Mouse (Mus musculus): ENCODE results near the gene Mup17.
"Not testable (repeated sequence)": the region's sequence is repeated elsewhere in the genome, so short reads cannot be mapped to it uniquely, and the experiment has no call there.

Gene Mup17

DNA sequence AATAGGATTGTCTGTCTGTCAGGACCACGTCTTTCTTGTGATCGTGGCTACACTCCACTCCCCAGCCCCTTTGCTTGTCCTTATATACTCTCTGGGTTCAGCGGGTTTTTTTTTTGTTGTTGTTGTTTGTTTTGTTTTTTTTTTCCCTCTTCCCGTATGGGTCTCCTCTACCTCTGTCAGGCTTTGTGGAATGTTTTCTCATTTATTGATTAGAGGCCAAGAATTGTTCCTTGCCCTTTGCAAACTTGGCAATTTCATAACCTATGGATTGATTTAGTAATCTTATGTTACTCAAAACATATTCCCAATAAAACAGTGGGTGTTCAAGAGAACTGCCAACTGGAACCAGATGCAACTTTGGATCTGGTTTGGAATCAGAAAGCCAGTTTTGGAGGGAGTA is at the start of gene Mup17:
TSS of gene Mup17 (minus strand) at position 101 of the 400 bp plus-strand sequence.
- not testable (repeated sequence) for ATAC-seq (ENCODE audit: low TSS enrichment)

- ATAC-seq (ENCODE audit: low TSS enrichment), result not testable (repeated sequence)
Observed at GRCm38 (mm10) chr4:61571561-61571960, 24.1 kb downstream of the Mup17 start.

- not testable (repeated sequence) for ATAC-seq (ENCODE audit: low TSS enrichment)
Observed at GRCm38 (mm10) chr4:61555887-61556286, 39.8 kb downstream of the Mup17 start.
